Mouse (Mus musculus) adrenal gland, postnatal 25 days (tissue): ENCODE data around the gene Fam228a. TPM values are rescaled to one million over a fixed set of nuclear protein-coding genes. Genes with fewer than 3 reads are reported as not detected.
A peak's percentile ranks its signal among the peaks of the same experiment; 100 is the strongest.
"Not testable (repeated sequence)": the region's sequence is repeated elsewhere in the genome, so short reads cannot be mapped to it uniquely, and the experiment has no call there.

Source experiments
- DNase-seq: peaks from one replicate; pipeline ENCODE4 v3.0.0; 2021; ENCODE audit warnings: mixed read lengths
- long read RNA-seq: library from polyadenylated mRNA; stranded (forward); transcript quantifications from one replicate; pipeline ENCODE4 v2.0.0, GENCODE M21; 2021
- total RNA-seq: library from RNA; stranded (reverse); gene quantifications from 2 replicates; pipeline ENCODE4 v1.2.3, GENCODE M21; 2021

Gene Fam228a
- total RNA-seq = 0.38 and 0.49 TPM in 2 replicates
- long read RNA-seq = 0 reads

GRCm38 (mm10) chr12:4738031-4738576, at the start of gene Fam228a:
Fam228a (minus strand) TSS chr12:4738430.
- no peak for DNase-seq

- no peak for DNase-seq
These were observed 46.2 kb upstream of the Fam228a start for GRCm38 (mm10) chr12:4784466-4784865.

- DNase-seq = no peak
These were observed 45.4 kb upstream of the Fam228a start for GRCm38 (mm10) chr12:4783598-4783997.

- not testable (repeated sequence) for DNase-seq
These were observed 43.6 kb upstream of the Fam228a start for GRCm38 (mm10) chr12:4781725-4782404.

GRCm38 (mm10) chr12:4781270-4781669, 43.0 kb upstream of the Fam228a start:
- no peak for DNase-seq

- DNase-seq = no peak
These were observed 42.0 kb upstream of the Fam228a start for GRCm38 (mm10) chr12:4780245-4780644.

GRCm38 (mm10) chr12:4777734-4778133, 39.5 kb upstream of the Fam228a start:
- DNase-seq = no peak

GRCm38 (mm10) chr12:4775588-4775949, 37.3 kb upstream of the Fam228a start:
- no peak for DNase-seq

- DNase-seq = no peak
These were observed 36.8 kb upstream of the Fam228a start for GRCm38 (mm10) chr12:4774895-4775587.

- no peak for DNase-seq
These were observed 31.1 kb upstream of the Fam228a start for GRCm38 (mm10) chr12:4769333-4769723.

- DNase-seq = peak; percentile 95
These were observed 30.5 kb upstream of the Fam228a start, which contains the start of the genes Pfn4 and Fam228b for GRCm38 (mm10) chr12:4768492-4769332. Pfn4 (plus strand) TSS chr12:4769022. Fam228b (minus strand) TSS chr12:4769267.

GRCm38 (mm10) chr12:4757060-4757459, 18.8 kb upstream of the Fam228a start:
- no peak for DNase-seq

GRCm38 (mm10) chr12:4754451-4754850, 16.2 kb upstream of the Fam228a start:
- DNase-seq = not testable (repeated sequence)

- DNase-seq = peak; percentile 35
These were observed 6.3 kb upstream of the Fam228a start for GRCm38 (mm10) chr12:4744486-4744885.

- DNase-seq = no peak
These were observed 4.0 kb upstream of the Fam228a start for GRCm38 (mm10) chr12:4742183-4742582.

GRCm38 (mm10) chr12:4740823-4741222, 2.6 kb upstream of the Fam228a start:
- peak; percentile 46 for DNase-seq

- no peak for DNase-seq
These were observed 5.9 kb downstream of the Fam228a start for GRCm38 (mm10) chr12:4732332-4732731.

- no peak for DNase-seq
These were observed 6.6 kb downstream of the Fam228a start for GRCm38 (mm10) chr12:4731629-4732028.

- no peak for DNase-seq
These were observed 9.1 kb downstream of the Fam228a start for GRCm38 (mm10) chr12:4729165-4729564.

GRCm38 (mm10) chr12:4719762-4720754, 18.2 kb downstream of the Fam228a start:
- DNase-seq = no peak
